Mouse (Mus musculus) forebrain, embryonic 13.5 days (tissue): ENCODE data around the gene Ssh2. TPM values are rescaled to one million over a fixed set of nuclear protein-coding genes. Genes with fewer than 3 reads are reported as not detected.
"Not testable (repeated sequence)": the region's sequence is repeated elsewhere in the genome, so short reads cannot be mapped to it uniquely, and the experiment has no call there.

ENCODE experiments used
- ATAC-seq: fragments of 200-750 bp; cut with Nextera tagmentation; 2 replicates; pipeline ENCODE4 v1.8.0; 2017
- H3K27ac ChIP-seq: fragments of 300-500 bp; sonication (generic); 2 replicates; pipeline ENCODE4 v1.5.1; 2015; ENCODE audit warnings: inconsistent platforms, mild to moderate bottlenecking, moderate library complexity
- H3K27me3 ChIP-seq: fragments of 300-500 bp; sonication (generic); 2 replicates; pipeline ENCODE4 v1.6.1; 2015; ENCODE audit warnings: mild to moderate bottlenecking, inconsistent platforms
- H3K36me3 ChIP-seq: fragments of 300-500 bp; sonication (generic); 2 replicates; pipeline ENCODE4 v1.6.1; 2015; ENCODE audit warnings: mild to moderate bottlenecking, inconsistent platforms; ENCODE audit not compliant: poor library complexity, severe bottlenecking
- H3K4me1 ChIP-seq: fragments of 300-500 bp; sonication (generic); 2 replicates; pipeline ENCODE4 v1.6.1; 2015; ENCODE audit warnings: inconsistent platforms
- H3K4me2 ChIP-seq: fragments of 300-500 bp; sonication (generic); 2 replicates; pipeline ENCODE4 v1.6.1; 2015; ENCODE audit warnings: inconsistent platforms, mild to moderate bottlenecking, moderate library complexity
- H3K4me3 ChIP-seq: fragments of 300-500 bp; sonication (generic); 2 replicates; pipeline ENCODE4 v1.5.1; 2015; ENCODE audit warnings: mild to moderate bottlenecking, inconsistent platforms
- H3K9ac ChIP-seq: fragments of 300-500 bp; sonication (generic); 2 replicates; pipeline ENCODE4 v1.6.1; 2015; ENCODE audit warnings: mild to moderate bottlenecking, inconsistent platforms
- H3K9me3 ChIP-seq: fragments of 300-500 bp; sonication (generic); replicated peaks from 2 replicates; pipeline ENCODE4 v1.6.1; 2016; ENCODE audit warnings: inconsistent platforms
- WGBS: fragments of 180-500 bp; shearing (Covaris S2); methylation state at CpG from one replicate; pipeline ENCODE4 v1.1.7; 2015; 5-methylcytosine and 5-hydroxymethylcytosine counted together
- polyA plus RNA-seq: library from polyadenylated mRNA; unstranded; fragments of >200 nt; fragmentation: Nextera tagmentation; extraction: Ambion mirVana; gene quantifications from 2 replicates; pipeline ENCODE4 v1.2.1, GENCODE M21; 2015

Gene Ssh2
- polyA plus RNA-seq, 1 experiment from 2014 or later = 13.9 TPM

DNA sequence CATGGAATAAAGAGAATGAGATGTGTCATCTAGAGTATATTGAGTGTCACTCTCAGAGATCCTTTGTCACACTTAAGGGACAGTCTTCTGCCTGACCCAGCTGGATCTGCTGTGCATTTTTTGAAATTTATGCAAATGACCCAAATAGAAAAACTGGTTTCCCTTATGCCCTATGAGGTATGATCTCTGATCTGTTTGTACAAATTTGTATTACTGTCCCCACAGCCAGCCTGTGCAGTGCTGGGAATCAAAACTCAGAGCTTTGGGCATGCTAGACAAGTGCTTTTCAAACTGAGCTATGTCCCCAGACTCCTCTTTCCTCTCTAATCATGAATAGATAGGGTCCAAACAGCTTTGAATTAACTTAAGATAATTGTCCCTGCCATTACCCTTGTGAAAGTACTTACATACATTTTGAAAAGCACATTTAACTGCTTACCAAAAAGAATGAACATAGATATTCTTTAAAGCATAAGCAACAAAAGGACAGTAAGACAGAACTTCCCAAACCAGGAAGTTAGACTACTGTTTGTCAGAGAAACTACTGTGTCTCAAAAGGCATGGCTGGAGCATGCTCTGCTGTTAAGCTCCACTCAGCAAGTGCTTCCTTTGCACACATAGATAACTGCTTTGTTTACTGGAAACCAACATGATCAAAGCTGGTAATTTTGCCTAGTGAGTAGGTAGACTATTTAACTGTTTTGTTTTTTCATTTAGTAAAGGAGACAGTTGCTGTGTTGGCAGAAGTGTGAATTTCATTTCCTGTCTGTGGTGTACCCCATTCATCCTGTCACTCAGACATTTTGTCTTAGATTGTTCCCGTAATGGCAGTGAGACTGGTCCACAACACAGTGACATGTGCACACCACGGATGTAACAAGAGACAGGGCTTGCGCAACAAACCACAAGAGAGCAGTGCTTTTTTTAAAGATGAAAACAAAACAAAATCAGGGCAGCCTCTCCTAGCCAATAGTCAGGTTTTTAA lies 169.9 kb downstream of the Ssh2 start:
- peaks cover 14% of the 10 kb centered on the region; the same call in 1 of the 2 replicates for H3K4me1 ChIP-seq
- H3K9me3 ChIP-seq = no peaks in the 10 kb centered on the region
- no peak overlapping the region for H3K9ac ChIP-seq
- ATAC-seq = no peak
- H3K36me3 ChIP-seq = no peaks in the 10 kb centered on the region
- no peak overlapping the region for H3K27ac ChIP-seq
- no peak overlapping the region for H3K4me2 ChIP-seq
- 64% methylated on average over 3 of the region's 3 CpGs for WGBS
- H3K4me3 ChIP-seq = no peak overlapping the region
- H3K27me3 ChIP-seq = no peaks in the 10 kb centered on the region

DNA sequence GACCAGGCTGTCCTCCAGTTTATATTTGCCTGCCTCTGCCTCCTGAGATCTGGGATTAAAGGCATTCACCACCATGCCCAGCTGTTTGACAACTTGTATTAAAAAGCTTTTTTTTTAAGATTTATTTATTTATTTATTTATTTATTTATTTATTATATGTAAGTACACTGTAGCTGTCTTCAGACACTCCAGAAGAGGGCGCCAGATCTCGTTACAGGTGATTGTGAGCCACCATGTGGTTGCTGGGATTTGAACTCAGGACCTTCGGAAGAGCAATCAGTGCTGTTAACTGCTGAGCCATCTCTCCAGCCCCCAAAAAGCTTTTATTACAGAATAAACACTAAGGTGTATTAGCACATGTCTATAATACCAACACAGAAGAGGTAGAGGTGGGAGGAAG lies 172.1 kb downstream of the Ssh2 start:
- H3K4me2 ChIP-seq, H3K4me3 ChIP-seq, H3K36me3 ChIP-seq, ATAC-seq, H3K27me3 ChIP-seq, H3K9ac ChIP-seq, H3K27ac ChIP-seq, H3K9me3 ChIP-seq: not testable (repeated sequence)
- 82% methylated on average over 3 of the region's 3 CpGs for WGBS
- peaks cover 14% of the 10 kb centered on the region; the same call in 1 of the 2 replicates for H3K4me1 ChIP-seq

- H3K4me2 ChIP-seq = no peak overlapping the region
- no peaks in the 10 kb centered on the region for H3K4me1 ChIP-seq
- no peaks in the 10 kb centered on the region for H3K27me3 ChIP-seq
- H3K9me3 ChIP-seq = no peaks in the 10 kb centered on the region
- no peak overlapping the region for H3K9ac ChIP-seq
- H3K4me3 ChIP-seq = no peak overlapping the region
- no peak overlapping the region for H3K27ac ChIP-seq
- ATAC-seq = no peak
- peaks cover 18% of the 10 kb centered on the region for H3K36me3 ChIP-seq
- 96% methylated on average over 2 of the region's 2 CpGs for WGBS
These were observed 179.5 kb downstream of the Ssh2 start for GRCm38 (mm10) chr11:77395539-77395938.

- ATAC-seq = no peak
- no peaks in the 10 kb centered on the region for H3K27me3 ChIP-seq
- no peaks in the 10 kb centered on the region for H3K9me3 ChIP-seq
- H3K27ac ChIP-seq = no peak overlapping the region
- no peaks in the 10 kb centered on the region for H3K4me1 ChIP-seq
- peaks cover 10% of the 10 kb centered on the region; the same call in 1 of the 2 replicates for H3K36me3 ChIP-seq
- H3K4me2 ChIP-seq = no peak overlapping the region
- 85% methylated on average over 2 of the region's 2 CpGs for WGBS
- H3K4me3 ChIP-seq = no peak overlapping the region
- no peak overlapping the region for H3K9ac ChIP-seq
These were observed 186.4 kb downstream of the Ssh2 start for GRCm38 (mm10) chr11:77402508-77402907.

- no peak overlapping the region for H3K27ac ChIP-seq
- ATAC-seq = no peak
- 80% methylated on average over 2 of the region's 2 CpGs for WGBS
These were observed 190.2 kb downstream of the Ssh2 start for GRCm38 (mm10) chr11:77406329-77406728.

GRCm38 (mm10) chr11:77409879-77410278 lies 193.8 kb downstream of the Ssh2 start:
- H3K9me3 ChIP-seq = no peaks in the 10 kb centered on the region
- no peaks in the 10 kb centered on the region for H3K4me1 ChIP-seq
- H3K4me2 ChIP-seq = no peak overlapping the region
- no peaks in the 10 kb centered on the region for H3K27me3 ChIP-seq
- peaks cover 9% of the 10 kb centered on the region for H3K36me3 ChIP-seq
- no peak for ATAC-seq
- H3K4me3 ChIP-seq = no peak overlapping the region
- no peak overlapping the region for H3K9ac ChIP-seq
- WGBS = 96% methylated on average over 6 of the region's 6 CpGs
- no peak overlapping the region for H3K27ac ChIP-seq

More at GRCm38 (mm10) chr11:77406329-77406728, 190.2 kb downstream of the Ssh2 start:
- H3K4me2 ChIP-seq = no peak overlapping the region
- H3K9me3 ChIP-seq = no peaks in the 10 kb centered on the region
- no peaks in the 10 kb centered on the region for H3K4me1 ChIP-seq
- H3K9ac ChIP-seq = no peak overlapping the region
- H3K27me3 ChIP-seq = no peaks in the 10 kb centered on the region
- no peak overlapping the region for H3K4me3 ChIP-seq
- H3K36me3 ChIP-seq = peaks cover 9% of the 10 kb centered on the region

- Histone ChIP-seq H3K9me3 (no peaks in the 10 kb centered on the region), H3K4me2 (no peak overlapping the region), H3K4me1 (no peaks in the 10 kb centered on the region), H3K27ac (no peak overlapping the region), H3K4me3 (no peak overlapping the region), H3K27me3 (no peaks in the 10 kb centered on the region), H3K9ac (no peak overlapping the region), H3K36me3 (peaks cover 9% of the 10 kb centered on the region)
- no peak for ATAC-seq
These were observed 195.2 kb downstream of the Ssh2 start for GRCm38 (mm10) chr11:77411284-77411683.

- no peaks in the 10 kb centered on the region for H3K9me3 ChIP-seq
- H3K4me1 ChIP-seq = no peaks in the 10 kb centered on the region
- no peak for ATAC-seq
These were observed 198.2 kb downstream of the Ssh2 start for GRCm38 (mm10) chr11:77414141-77414839.

GRCm38 (mm10) chr11:77416212-77417000 lies 200.3 kb downstream of the Ssh2 start:
- Histone ChIP-seq H3K9me3 (no peaks in the 10 kb centered on the region), H3K4me3 (no peak overlapping the region), H3K4me2 (no peak overlapping the region), H3K4me1 (no peaks in the 10 kb centered on the region), H3K9ac (no peak overlapping the region), H3K27ac (no peak overlapping the region), H3K36me3 (peaks cover 4% of the 10 kb centered on the region), H3K27me3 (no peaks in the 10 kb centered on the region)
- ATAC-seq = no peak
- WGBS = 87% methylated on average over 4 of the region's 4 CpGs

More at GRCm38 (mm10) chr11:77414141-77414839, 198.2 kb downstream of the Ssh2 start:
- H3K9ac ChIP-seq = no peak overlapping the region
- no peak overlapping the region for H3K27ac ChIP-seq
- no peak overlapping the region for H3K4me3 ChIP-seq
- WGBS = 83% methylated on average over 2 of the region's 2 CpGs
- H3K36me3 ChIP-seq = peaks cover 1% of the 10 kb centered on the region; the same call in 1 of the 2 replicates
- H3K4me2 ChIP-seq = no peak overlapping the region
- no peaks in the 10 kb centered on the region for H3K27me3 ChIP-seq

DNA sequence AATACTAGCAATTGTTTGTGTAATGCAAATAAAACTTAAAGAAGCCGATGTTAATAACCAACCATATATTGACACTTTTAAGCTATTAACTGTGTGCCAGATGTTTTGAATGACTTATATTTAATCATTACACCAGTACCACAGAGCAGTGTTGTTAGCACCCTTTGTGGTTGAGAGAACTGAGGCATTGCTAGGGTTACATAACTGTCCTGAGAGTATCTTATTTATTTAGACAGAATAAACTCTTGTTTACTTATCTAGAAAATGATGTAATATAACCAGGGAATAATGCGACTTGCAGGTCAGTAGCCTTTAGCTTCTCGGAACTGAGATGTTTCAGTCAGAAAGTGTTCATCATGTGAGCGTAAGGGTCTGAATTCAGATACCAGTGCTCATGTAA lies 201.9 kb downstream of the Ssh2 start:
- Histone ChIP-seq H3K36me3 (peaks cover 17% of the 10 kb centered on the region), H3K27ac (no peak overlapping the region), H3K4me2 (no peak overlapping the region), H3K4me3 (no peak overlapping the region), H3K9ac (no peak overlapping the region), H3K4me1 (no peaks in the 10 kb centered on the region), H3K9me3 (no peaks in the 10 kb centered on the region), H3K27me3 (no peaks in the 10 kb centered on the region)
- 95% methylated on average over 4 of the region's 4 CpGs for WGBS
- ATAC-seq = no peak

- Histone ChIP-seq H3K27me3 (no peaks in the 10 kb centered on the region), H3K9ac (no peak overlapping the region), H3K4me3 (no peak overlapping the region), H3K4me2 (no peak overlapping the region), H3K36me3 (peaks cover 43% of the 10 kb centered on the region), H3K9me3 (no peaks in the 10 kb centered on the region), H3K27ac (no peak overlapping the region), H3K4me1 (no peaks in the 10 kb centered on the region)
- 86% methylated on average over 4 of the region's 4 CpGs for WGBS
- no peak for ATAC-seq
These were observed 207.2 kb downstream of the Ssh2 start for GRCm38 (mm10) chr11:77423175-77423859.
